Mouse (Mus musculus) heart, adult 2 months (tissue): ENCODE data around the gene Nup160.

Source experiments
- CTCF ChIP-seq: fragments of 200-600 bp; IDR thresholded peaks from 2 replicates; pipeline ENCODE4 v1.8.1; 2022; ENCODE audit warnings: antibody characterized with exemption, mild to moderate bottlenecking, moderate library complexity
- EP300 ChIP-seq: fragments of 200-500 bp; IDR thresholded peaks from 2 replicates; pipeline ENCODE4 v1.6.1; 2011; ENCODE audit warnings: low read depth, low read length, control low read depth; ENCODE audit not compliant: insufficient read depth
- POLR2A ChIP-seq: fragments of 200-500 bp; IDR thresholded peaks from 2 replicates; pipeline ENCODE4 v1.6.1; 2011; ENCODE audit warnings: mild to moderate bottlenecking, low read depth, low read length, control low read depth; ENCODE audit not compliant: insufficient read depth

GRCm38 (mm10) chr2:90679061-90679810 is 2.2 kb downstream of the Nup160 start:
- TF ChIP-seq POLR2A = peak; percentile 83
- 0 out of 2 replicates have a peak, but pooled peaks have one; percentile 13 for TF ChIP-seq EP300
- TF ChIP-seq CTCF = peak; percentile 30; the same call in 1 of the 2 replicates
